Mouse (Mus musculus): ENCODE results near the gene Aff3. TPM values are rescaled to one million over a fixed set of nuclear protein-coding genes. Genes with fewer than 3 reads are reported as not detected.
A peak's percentile ranks its signal among the peaks of the same experiment; 100 is the strongest.

The Aff3 gene
- polyA plus RNA-seq, 1 experiment from 2014 or later, result 25.7 TPM

- H3K36me3 ChIP-seq (replicated peaks), result no peaks in the 10 kb centered on the region
- WGBS, result 68% methylated on average over 5 of the region's 5 CpGs
- no peaks in the 10 kb centered on the region for H3K9me3 ChIP-seq
- no peak overlapping the region for H3K4me3 ChIP-seq (replicated peaks)
- H3K4me2 ChIP-seq, result no peak overlapping the region
- H3K9ac ChIP-seq, result no peak overlapping the region
- ATAC-seq (ENCODE audit: low FRiP score), result no peak
- H3K27ac ChIP-seq, result no peak overlapping the region
- H3K27me3 ChIP-seq, result no peaks in the 10 kb centered on the region
- H3K4me1 ChIP-seq, result peaks cover 11% of the 10 kb centered on the region
These were observed 86.4 kb downstream of the Aff3 start for GRCm38 (mm10) chr1:38578339-38578738.

- Histone ChIP-seq H3K4me3 (replicated peaks) (no peak overlapping the region), H3K36me3 (replicated peaks) (no peaks in the 10 kb centered on the region), H3K9me3 (no peaks in the 10 kb centered on the region), H3K4me2 (no peak overlapping the region), H3K27me3 (no peaks in the 10 kb centered on the region), H3K9ac (no peak overlapping the region), H3K27ac (no peak overlapping the region), H3K4me1 (peaks cover 39% of the 10 kb centered on the region)
- 73% methylated on average over 3 of the region's 3 CpGs for WGBS
- ATAC-seq (ENCODE audit: low FRiP score), result no peak
These were observed 97.0 kb downstream of the Aff3 start for GRCm38 (mm10) chr1:38567791-38568190.

DNA sequence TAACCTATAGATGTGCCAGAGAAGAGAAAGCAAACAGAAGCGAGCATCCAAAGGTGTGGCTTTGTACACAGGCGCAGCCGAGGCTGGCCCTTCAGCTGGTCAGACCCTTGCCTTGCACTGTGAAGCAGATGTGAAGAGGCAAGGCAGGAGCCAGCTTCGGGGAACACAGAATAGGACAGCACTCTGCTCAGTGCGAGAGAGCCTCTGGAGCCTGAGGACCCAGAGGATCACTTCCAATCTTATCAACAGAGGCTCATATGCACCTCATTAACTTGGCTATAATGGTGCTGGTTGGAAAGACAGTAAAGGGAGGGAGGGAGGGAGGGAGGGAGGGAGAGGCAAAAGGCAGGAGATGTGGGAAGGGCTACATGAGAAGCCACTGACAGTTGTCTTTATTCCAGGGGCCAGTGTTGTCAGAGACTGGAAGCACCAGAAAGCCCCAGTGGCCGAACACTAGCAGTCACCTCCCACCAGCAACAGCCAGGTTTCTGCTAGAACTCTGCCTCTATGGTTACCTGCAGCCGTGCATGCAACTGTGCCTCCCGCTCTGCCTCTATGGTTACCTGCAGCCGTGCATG lies 98.6 kb downstream of the Aff3 start:
- Histone ChIP-seq H3K4me1 (peaks cover 55% of the 10 kb centered on the region), H3K9me3 (no peaks in the 10 kb centered on the region), H3K27ac (peak overlapping the region; percentile 83), H3K36me3 (replicated peaks) (no peaks in the 10 kb centered on the region), H3K27me3 (no peaks in the 10 kb centered on the region), H3K4me3 (replicated peaks) (no peak overlapping the region), H3K9ac (no peak overlapping the region), H3K4me2 (0 out of 2 replicates have a peak overlapping the region, but pooled peaks have one; percentile 13)
- ATAC-seq (ENCODE audit: low FRiP score), result peak; percentile 27; the same call in 1 of the 2 replicates
- WGBS, result 43% methylated on average over 9 of the region's 9 CpGs

- H3K27me3 ChIP-seq, result no peaks in the 10 kb centered on the region
- no peak overlapping the region for H3K9ac ChIP-seq
- H3K4me3 ChIP-seq (replicated peaks), result no peak overlapping the region
- 36% methylated on average over 7 of the region's 7 CpGs for WGBS
- H3K4me2 ChIP-seq, result peak overlapping the region; percentile 8; the same call in 1 of the 2 replicates
- no peaks in the 10 kb centered on the region for H3K9me3 ChIP-seq
- H3K4me1 ChIP-seq, result peaks cover 59% of the 10 kb centered on the region
- peak; percentile 47 for ATAC-seq (ENCODE audit: low FRiP score)
- no peaks in the 10 kb centered on the region for H3K36me3 ChIP-seq (replicated peaks)
- peak overlapping the region; percentile 83 for H3K27ac ChIP-seq
These were observed 99.4 kb downstream of the Aff3 start for GRCm38 (mm10) chr1:38565295-38565777.

DNA sequence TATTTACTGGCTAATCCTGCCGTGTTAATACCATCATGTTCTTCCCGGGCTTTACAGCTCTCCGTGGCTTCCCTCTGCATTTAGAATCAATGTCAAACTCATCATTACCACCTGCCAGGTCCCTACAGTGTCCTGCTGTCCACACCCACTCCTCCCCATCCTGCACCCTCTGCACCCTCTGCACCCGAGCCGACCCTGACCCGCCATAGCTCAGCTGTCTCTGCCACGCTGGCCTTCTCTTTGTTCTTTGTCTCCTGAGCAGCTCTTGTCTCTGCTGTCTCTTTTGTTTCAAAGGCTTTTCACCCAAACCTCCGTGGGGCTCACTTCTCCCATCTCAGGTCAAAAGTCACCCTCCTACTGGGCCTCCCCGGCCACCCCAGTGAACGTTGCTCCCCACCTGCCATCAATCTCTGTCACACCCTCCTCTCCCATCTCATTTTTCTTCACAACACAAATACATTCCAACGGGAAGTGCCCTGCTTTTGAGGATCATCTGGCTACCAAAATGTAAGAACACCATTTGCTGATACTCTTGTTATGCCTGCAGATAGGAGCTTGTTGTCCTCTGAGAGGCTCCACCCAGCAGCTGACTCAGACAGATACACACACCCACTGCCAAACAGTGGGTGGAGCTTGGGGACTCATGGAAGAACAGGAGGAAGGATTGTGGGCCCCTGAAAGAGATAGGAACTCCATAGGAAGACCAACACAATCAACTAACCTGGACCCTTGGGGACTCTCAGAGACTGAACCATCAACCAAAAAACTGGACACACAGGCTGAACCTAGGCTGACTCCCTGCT lies 102.2 kb downstream of the Aff3 start:
- H3K9ac ChIP-seq, result no peak overlapping the region
- peaks cover 54% of the 10 kb centered on the region for H3K4me1 ChIP-seq
- no peaks in the 10 kb centered on the region for H3K27me3 ChIP-seq
- no peak for ATAC-seq (ENCODE audit: low FRiP score)
- no peak overlapping the region for H3K4me2 ChIP-seq
- H3K36me3 ChIP-seq (replicated peaks), result no peaks in the 10 kb centered on the region
- H3K27ac ChIP-seq, result peak overlapping the region; percentile 68
- H3K9me3 ChIP-seq, result no peaks in the 10 kb centered on the region
- no peak overlapping the region for H3K4me3 ChIP-seq (replicated peaks)
- WGBS, result 25% methylated on average over 11 of the region's 11 CpGs

- 90% methylated on average over 7 of the region's 7 CpGs for WGBS
- H3K9ac ChIP-seq, result no peak overlapping the region
- H3K27me3 ChIP-seq, result no peaks in the 10 kb centered on the region
- H3K27ac ChIP-seq, result no peak overlapping the region
- ATAC-seq (ENCODE audit: low FRiP score), result no peak
- peaks cover 45% of the 10 kb centered on the region for H3K4me1 ChIP-seq
- H3K9me3 ChIP-seq, result no peaks in the 10 kb centered on the region
- H3K4me3 ChIP-seq (replicated peaks), result no peak overlapping the region
- H3K36me3 ChIP-seq (replicated peaks), result no peaks in the 10 kb centered on the region
- no peak overlapping the region for H3K4me2 ChIP-seq
These were observed 103.4 kb downstream of the Aff3 start for GRCm38 (mm10) chr1:38561331-38561730.

DNA sequence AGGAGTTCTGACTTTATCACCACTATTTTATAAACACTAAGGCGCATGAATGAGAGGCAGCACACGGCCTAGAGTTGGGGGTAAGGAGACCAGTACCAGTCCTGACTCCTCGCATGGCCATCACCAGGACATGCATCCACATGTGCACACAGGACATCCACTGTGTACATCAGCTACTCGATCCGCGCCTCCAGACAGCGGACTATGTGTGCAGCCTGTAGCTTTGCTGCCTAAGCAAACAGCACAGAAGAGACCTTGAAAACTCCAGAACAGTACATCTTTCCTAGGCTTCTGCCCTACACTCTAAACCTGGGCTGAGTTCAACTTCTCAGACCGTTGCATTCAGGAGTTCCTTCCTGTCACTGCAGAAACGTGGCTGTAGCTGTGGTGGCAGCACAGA lies 104.1 kb downstream of the Aff3 start:
- no peak overlapping the region for H3K4me3 ChIP-seq (replicated peaks)
- H3K27me3 ChIP-seq, result no peaks in the 10 kb centered on the region
- no peaks in the 10 kb centered on the region for H3K9me3 ChIP-seq
- no peak overlapping the region for H3K9ac ChIP-seq
- no peaks in the 10 kb centered on the region for H3K36me3 ChIP-seq (replicated peaks)
- H3K4me2 ChIP-seq, result no peak overlapping the region
- ATAC-seq (ENCODE audit: low FRiP score), result no peak
- 88% methylated on average over 9 of the region's 9 CpGs for WGBS
- H3K4me1 ChIP-seq, result peaks cover 39% of the 10 kb centered on the region
- no peak overlapping the region for H3K27ac ChIP-seq

DNA sequence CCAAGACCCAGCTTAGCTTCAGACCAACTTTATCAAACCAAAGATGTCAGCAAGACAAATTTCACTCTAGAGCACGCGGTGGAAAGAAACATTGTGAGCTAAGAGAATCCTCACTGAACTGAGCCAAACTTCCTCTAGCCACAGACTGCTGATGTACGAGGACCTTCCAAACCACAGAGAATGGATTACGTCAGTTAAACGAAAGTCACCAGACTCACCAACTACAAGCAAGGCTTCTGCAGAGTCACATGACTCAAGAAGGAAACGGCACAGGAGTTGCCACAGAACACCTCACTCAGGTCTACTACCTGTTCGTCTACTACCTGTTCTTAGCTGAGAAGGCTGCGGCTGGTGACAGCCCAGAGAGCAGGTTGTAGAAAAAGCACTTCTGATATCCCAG lies 107.1 kb downstream of the Aff3 start:
- peaks cover 26% of the 10 kb centered on the region for H3K4me1 ChIP-seq
- H3K9ac ChIP-seq, result no peak overlapping the region
- no peak for ATAC-seq (ENCODE audit: low FRiP score)
- no peak overlapping the region for H3K4me2 ChIP-seq
- H3K4me3 ChIP-seq (replicated peaks), result no peak overlapping the region
- no peaks in the 10 kb centered on the region for H3K36me3 ChIP-seq (replicated peaks)
- H3K27ac ChIP-seq, result no peak overlapping the region
- 95% methylated on average over 8 of the region's 8 CpGs for WGBS
- no peaks in the 10 kb centered on the region for H3K9me3 ChIP-seq
- no peaks in the 10 kb centered on the region for H3K27me3 ChIP-seq

- H3K27ac ChIP-seq, result no peak overlapping the region
- 87% methylated on average over 3 of the region's 3 CpGs for WGBS
- no peak for ATAC-seq (ENCODE audit: low FRiP score)
- no peak overlapping the region for H3K9ac ChIP-seq
- no peak overlapping the region for H3K4me3 ChIP-seq (replicated peaks)
- H3K27me3 ChIP-seq, result no peaks in the 10 kb centered on the region
- no peaks in the 10 kb centered on the region for H3K9me3 ChIP-seq
- no peaks in the 10 kb centered on the region for H3K36me3 ChIP-seq (replicated peaks)
- H3K4me1 ChIP-seq, result peaks cover 9% of the 10 kb centered on the region
- H3K4me2 ChIP-seq, result no peak overlapping the region
These were observed 110.2 kb downstream of the Aff3 start for GRCm38 (mm10) chr1:38554546-38554945.

GRCm38 (mm10) chr1:38553090-38553489 lies 111.7 kb downstream of the Aff3 start:
- H3K4me3 ChIP-seq (replicated peaks), result no peak overlapping the region
- 44% methylated on average over 6 of the region's 6 CpGs for WGBS
- no peak for ATAC-seq (ENCODE audit: low FRiP score)
- no peaks in the 10 kb centered on the region for H3K9me3 ChIP-seq
- no peak overlapping the region for H3K4me2 ChIP-seq
- peaks cover 9% of the 10 kb centered on the region for H3K4me1 ChIP-seq
- no peak overlapping the region for H3K9ac ChIP-seq
- H3K36me3 ChIP-seq (replicated peaks), result no peaks in the 10 kb centered on the region
- no peak overlapping the region for H3K27ac ChIP-seq
- no peaks in the 10 kb centered on the region for H3K27me3 ChIP-seq

GRCm38 (mm10) chr1:38550579-38550978 lies 114.2 kb downstream of the Aff3 start:
- no peak for ATAC-seq (ENCODE audit: low FRiP score)
- Histone ChIP-seq H3K36me3 (replicated peaks) (no peaks in the 10 kb centered on the region), H3K9ac (no peak overlapping the region), H3K4me2 (no peak overlapping the region), H3K27me3 (no peaks in the 10 kb centered on the region), H3K9me3 (no peaks in the 10 kb centered on the region), H3K4me3 (replicated peaks) (no peak overlapping the region), H3K27ac (no peak overlapping the region), H3K4me1 (peaks cover 16% of the 10 kb centered on the region)
- 89% methylated on average over 13 of the region's 13 CpGs for WGBS

GRCm38 (mm10) chr1:38548671-38549661 lies 115.8 kb downstream of the Aff3 start:
- H3K27me3 ChIP-seq, result no peaks in the 10 kb centered on the region
- H3K4me2 ChIP-seq, result no peak overlapping the region
- H3K4me3 ChIP-seq (replicated peaks), result no peak overlapping the region
- WGBS, result 82% methylated on average over 8 of the region's 8 CpGs
- ATAC-seq (ENCODE audit: low FRiP score), result no peak
- H3K4me1 ChIP-seq, result peaks cover 24% of the 10 kb centered on the region
- H3K36me3 ChIP-seq (replicated peaks), result no peaks in the 10 kb centered on the region
- no peaks in the 10 kb centered on the region for H3K9me3 ChIP-seq
- H3K9ac ChIP-seq, result no peak overlapping the region
- H3K27ac ChIP-seq, result no peak overlapping the region

Data from forebrain, embryonic 12.5 days (tissue).